Mouse (Mus musculus): Measurements from ENCODE around the gene Poldip2.
"Not testable (repeated sequence)": the region's sequence is repeated elsewhere in the genome, so short reads cannot be mapped to it uniquely, and the experiment has no call there.

Gene Poldip2

DNA sequence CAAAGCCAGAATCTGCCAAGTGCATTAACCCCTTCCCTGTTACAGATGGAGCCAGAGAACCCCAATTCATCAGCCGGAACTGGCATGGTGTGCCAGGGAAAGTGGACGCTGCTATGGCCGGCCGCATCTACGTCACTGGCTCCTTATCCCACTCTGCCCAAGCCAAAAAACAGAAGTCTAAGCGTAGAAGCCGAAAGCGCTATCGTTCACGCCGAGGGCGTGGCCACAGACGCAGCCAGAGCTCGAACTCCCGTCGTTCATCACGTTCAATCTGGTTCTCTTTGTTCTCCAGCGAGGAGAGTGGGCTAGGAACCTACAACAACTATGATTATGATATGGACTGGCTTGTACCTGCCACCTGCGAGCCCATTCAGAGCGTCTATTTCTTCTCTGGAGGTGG, 10.5 kb upstream of the Poldip2 start:
- no peak for DNase-seq (ENCODE audit: low spot score)

DNA sequence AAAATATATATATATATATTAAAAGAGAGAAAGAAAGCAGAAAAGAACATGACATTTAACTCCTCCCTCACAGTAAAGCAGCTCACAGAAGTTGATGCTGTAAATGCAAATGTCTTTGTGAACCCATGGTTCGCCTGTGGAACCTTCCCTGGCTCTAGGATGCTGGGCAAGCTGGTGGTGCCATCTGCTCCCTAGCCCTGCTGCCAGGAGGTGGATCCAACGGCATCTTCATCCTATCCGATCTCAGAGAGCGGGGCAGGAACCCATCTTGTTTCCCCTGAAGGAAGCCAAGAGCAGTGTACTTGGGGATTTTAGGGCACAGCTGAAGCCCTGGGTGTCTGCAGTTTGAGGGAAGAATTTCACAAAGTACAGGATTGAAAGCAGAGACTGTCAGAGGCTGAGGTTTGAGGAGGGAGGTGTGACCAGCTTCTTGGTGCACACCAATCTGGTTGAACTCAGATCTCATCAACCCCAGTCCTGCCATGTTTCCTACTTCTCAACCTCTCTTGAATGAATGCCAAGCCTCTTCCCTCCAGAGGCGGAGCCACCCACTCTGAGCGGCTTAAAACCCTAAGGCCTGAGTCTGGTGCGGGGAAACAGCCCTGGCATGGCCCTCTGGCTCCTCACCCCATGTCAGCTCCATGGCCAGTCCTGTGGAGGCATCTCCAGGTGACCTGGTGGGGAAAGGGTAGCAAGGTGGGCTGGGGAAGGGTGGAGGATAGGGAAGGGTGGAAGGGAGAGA, 8.9 kb upstream of the Poldip2 start, which contains the start of gene Sebox:
Sebox (plus strand) TSS at position 539 of the 742 bp plus-strand sequence.
- DNase-seq (ENCODE audit: low spot score): no peak

- DNase-seq (ENCODE audit: low spot score): no peak
Observed at GRCm38 (mm10) chr11:78505430-78505829, 6.6 kb upstream of the Poldip2 start.

DNA sequence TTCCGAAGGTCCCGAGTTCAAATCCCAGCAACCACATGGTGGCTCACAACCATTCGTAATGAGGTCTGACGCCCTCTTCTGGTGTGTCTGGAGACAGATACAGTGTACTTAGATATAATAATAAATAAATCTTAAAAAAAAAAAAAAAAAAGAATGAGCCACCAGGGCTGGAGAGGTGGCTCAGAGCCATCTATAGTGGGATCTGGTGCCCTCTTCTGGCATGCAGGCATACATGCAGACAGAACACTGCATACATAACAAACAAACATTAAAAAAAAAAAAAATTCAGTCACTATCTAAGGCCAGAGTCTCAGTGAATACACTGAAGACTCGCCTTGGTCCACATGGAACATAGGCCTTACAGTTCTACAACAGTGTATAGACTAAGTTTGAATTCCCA, 2.8 kb upstream of the Poldip2 start:
- peak; percentile 32 for DNase-seq (ENCODE audit: low spot score)

DNA sequence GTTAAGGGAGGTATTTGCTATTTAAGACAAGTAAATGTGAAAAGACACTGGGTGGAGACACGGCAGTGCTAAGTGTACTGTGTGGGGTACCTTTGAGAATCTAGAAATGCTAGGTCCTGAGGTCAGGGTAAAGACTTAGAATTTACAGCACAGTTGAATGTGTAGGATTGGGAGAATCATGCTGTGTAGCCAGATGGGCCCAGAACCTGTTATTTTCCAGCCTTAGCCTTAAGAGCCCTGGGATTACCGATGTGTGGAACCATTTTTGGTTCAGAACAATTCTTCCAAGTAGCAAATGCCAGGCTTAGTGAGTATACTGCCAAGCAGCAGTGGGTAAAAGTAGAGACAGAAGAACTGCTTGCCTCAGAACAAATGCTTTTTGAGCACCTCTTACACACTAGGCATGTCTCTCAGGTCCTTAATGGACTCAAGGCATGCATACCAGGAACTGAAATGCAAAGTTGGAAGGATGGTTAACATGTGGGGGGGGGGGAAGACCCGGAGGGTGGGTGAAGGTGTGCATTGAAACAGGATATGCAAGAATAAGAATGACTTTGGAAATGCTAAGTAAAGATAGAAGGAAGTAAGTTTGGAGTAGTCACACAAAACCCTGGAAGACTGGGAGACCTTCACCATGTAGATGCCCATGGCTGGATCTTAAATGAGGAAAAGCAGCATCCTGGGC, 1.3 kb downstream of the Poldip2 start:
- no peak for DNase-seq (ENCODE audit: low spot score)

- DNase-seq (ENCODE audit: low spot score): peak; percentile 20
Observed at GRCm38 (mm10) chr11:78515549-78516325, 3.7 kb downstream of the Poldip2 start.

GRCm38 (mm10) chr11:78518931-78519330, 6.9 kb downstream of the Poldip2 start:
- DNase-seq (ENCODE audit: low spot score): no peak

- DNase-seq (ENCODE audit: low spot score): no peak
Observed at GRCm38 (mm10) chr11:78521880-78522279, 9.9 kb downstream of the Poldip2 start.

DNA sequence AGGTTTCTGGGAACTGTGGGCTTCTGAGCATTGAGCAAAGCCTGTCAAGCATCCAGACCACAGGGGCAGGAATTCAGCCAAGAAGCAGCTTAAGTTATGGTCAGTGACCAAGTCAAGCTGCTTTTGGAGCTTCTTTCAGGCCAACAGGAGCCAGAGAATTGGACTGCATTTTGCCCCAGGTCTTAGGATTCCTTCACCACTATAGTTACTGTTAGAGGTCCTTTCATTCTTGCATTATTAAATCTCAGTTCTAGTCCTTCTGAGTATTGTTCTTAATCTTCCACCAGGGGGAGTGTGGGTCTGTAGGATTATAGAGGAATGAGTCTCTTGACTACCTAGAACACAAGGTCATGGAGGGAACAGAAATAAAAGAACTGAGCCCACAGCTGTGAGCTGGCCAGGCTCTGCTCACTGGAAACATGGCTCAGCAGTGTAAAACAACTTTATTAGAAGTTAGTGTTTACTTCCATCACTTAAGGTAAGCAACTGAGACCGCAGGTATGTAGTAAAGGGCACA, 10.5 kb downstream of the Poldip2 start:
- DNase-seq (ENCODE audit: low spot score): peak; percentile 31

- peak; percentile 24 for DNase-seq (ENCODE audit: low spot score)
Observed at GRCm38 (mm10) chr11:78523241-78523955, 11.4 kb downstream of the Poldip2 start.

GRCm38 (mm10) chr11:78524838-78525237, 12.8 kb downstream of the Poldip2 start:
- DNase-seq (ENCODE audit: low spot score): no peak

GRCm38 (mm10) chr11:78528714-78529113, 16.7 kb downstream of the Poldip2 start:
- no peak for DNase-seq (ENCODE audit: low spot score)

DNA sequence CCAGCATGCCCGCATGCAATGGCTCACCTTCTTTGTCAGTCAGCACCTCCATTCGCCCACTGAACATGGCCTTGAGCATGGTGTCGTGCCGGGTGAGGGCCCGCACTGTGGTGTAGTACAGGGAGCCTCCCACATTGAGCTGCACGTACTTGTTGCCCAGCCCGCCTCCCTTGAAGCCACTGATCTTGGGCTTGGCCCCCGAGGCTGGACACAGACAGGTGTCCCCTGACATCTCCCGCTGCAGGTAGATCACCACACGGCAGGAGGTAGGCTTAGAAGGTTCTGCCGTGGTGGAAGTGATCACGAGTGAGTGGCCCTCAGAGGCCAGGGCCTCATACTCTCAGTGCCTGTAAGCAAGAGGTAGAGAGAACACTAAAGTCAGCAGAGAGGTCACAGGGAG, 18.0 kb downstream of the Poldip2 start:
- no peak for DNase-seq (ENCODE audit: low spot score)

GRCm38 (mm10) chr11:78531046-78531445, 19.1 kb downstream of the Poldip2 start:
- no peak for DNase-seq (ENCODE audit: low spot score)

GRCm38 (mm10) chr11:78531515-78531914, 19.5 kb downstream of the Poldip2 start:
- not testable (repeated sequence) for DNase-seq (ENCODE audit: low spot score)

DNA sequence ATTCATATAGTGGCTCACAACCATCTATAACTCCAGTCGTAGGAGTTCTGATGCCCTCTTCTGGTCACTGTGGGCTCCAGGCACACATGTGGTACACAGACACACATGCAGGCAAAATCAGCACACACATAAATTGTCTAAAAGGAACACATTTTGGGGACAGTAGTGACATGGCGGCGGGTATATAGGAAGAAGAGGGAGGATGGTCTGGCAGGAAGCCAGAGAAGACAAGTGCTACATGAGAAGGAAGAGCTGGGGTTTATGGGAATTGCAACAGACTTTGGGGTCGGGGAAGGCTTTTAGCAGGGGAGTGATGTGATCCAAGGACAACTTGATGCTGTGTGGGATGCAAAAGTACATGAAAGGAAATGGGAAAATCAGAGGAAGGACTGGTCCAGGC, 22.5 kb downstream of the Poldip2 start:
- no peak for DNase-seq (ENCODE audit: low spot score)

DNA sequence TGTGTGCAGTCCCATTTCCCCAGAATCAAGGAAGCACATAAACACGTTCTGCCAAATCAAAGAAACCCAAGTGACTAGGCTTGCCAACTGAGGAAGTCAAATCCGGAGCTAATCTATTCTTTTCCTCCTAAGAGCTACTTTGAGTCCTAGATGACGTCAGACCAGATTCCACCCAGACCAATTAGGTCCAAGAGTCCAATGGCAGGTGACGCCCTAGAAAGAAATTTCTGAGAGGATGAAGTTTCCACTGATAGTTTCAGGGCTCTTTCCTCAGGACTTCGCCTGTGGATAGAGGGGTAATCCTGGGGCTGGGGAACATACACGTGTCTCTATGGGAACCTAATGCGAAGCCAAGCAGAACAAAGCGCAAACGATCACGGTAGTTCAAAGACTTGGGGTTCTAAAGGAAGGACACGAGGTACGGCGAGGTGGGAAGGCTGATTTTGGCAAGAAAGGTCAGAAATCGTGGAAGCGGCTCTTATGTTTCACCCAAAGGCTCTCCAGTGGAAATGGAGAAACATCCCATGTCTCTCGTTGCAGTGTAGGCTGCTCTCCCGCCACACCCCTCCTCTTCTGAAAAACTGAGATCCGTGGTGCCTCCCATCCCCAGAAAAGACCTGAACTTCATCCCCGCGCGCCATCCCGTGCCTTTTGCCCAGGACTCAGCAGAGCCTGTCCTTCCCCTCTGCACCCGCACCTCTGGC, 23.5 kb downstream of the Poldip2 start:
- peak; percentile 77 for DNase-seq (ENCODE audit: low spot score)

- DNase-seq (ENCODE audit: low spot score): peak; percentile 99
Observed at GRCm38 (mm10) chr11:78536080-78536689, 24.2 kb downstream of the Poldip2 start, which contains the start of the genes Tnfaip1 and Ift20. Gene Tnfaip1 (minus strand): TSS chr11:78536332. Gene Ift20 (plus strand): TSS chr11:78536361.

DNA sequence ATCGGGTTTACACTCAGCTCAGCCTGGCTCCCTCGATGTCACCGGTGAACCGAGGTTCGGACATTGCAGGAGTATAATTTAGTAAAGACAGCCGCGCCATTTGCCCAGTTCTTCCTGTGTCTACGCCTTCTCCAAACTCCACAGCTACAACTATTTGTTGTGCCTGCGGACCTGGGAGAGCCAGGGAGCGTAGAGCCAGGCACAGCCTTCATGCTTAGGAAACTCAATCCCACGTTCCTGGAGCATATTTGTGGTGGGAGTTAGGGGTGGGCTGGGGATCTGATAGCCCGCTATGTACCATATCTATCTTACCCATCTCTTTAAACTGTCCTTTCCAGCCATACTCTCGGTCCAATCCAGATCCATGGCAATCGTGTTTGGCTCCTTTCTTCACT, 24.7 kb downstream of the Poldip2 start:
- DNase-seq (ENCODE audit: low spot score): no peak

- no peak for DNase-seq (ENCODE audit: low spot score)
Observed at GRCm38 (mm10) chr11:78540358-78540757, 28.4 kb downstream of the Poldip2 start.
